Mouse (Mus musculus) left cerebral cortex, adult 2 months (tissue): Measurements from ENCODE around the gene Ticam1. TPM values are rescaled to one million over a fixed set of nuclear protein-coding genes. Genes with fewer than 3 reads are reported as not detected.

Experiments
- DNase-seq, 2 experiments: peaks; one replicate each; pipeline ENCODE4 v3.0.0; 2021 to 2022; ENCODE audit warnings: low spot score in 2 of 2, mixed read lengths in 1 of 2; ENCODE audit errors: extremely low spot score in 1 of 2
- H3K27ac ChIP-seq: fragments of 200-600 bp; 2 replicates; pipeline ENCODE4 v1.8.1; 2022
- H3K4me3 ChIP-seq: fragments of 200-600 bp; 2 replicates; pipeline ENCODE4 v1.8.1; 2022
- CTCF ChIP-seq: fragments of 200-600 bp; IDR thresholded peaks from 2 replicates; pipeline ENCODE4 v1.8.1; 2022; ENCODE audit warnings: antibody characterized with exemption, mild to moderate bottlenecking, moderate library complexity
- intact Hi-C: fragments of 180-260 bp; cut with DNase I; formaldehyde crosslinking; loops from one replicate; pipeline ENCODE4 v1.15.1; 2025
- total RNA-seq, 2 experiments: library from RNA; stranded (reverse); gene quantifications; 2 replicates each; pipeline ENCODE4 v1.2.3; 2021

Gene Ticam1
- total RNA-seq, 2 experiments from 2014 or later = 6.9 to 7.2 TPM

- Histone ChIP-seq H3K4me3 (peak overlapping the region; percentile 90), H3K27ac (peak overlapping the region; percentile 95)
- no peak for TF ChIP-seq CTCF
- DNase-seq = no peak
- intact Hi-C loops = no loop called here
Measured at GRCm38 (mm10) chr17:56257181-56257894, 19.2 kb downstream of the Ticam1 start.

GRCm38 (mm10) chr17:56256239-56256881 is 20.2 kb downstream of the Ticam1 start, which contains the start of gene Fem1a:
Gene Fem1a, plus strand, starts transcription at chr17:56256810.
- DNase-seq = peak; percentile 90 to 93
- Histone ChIP-seq H3K27ac (peak within 1 kb of the TSS; percentile 98), H3K4me3 (peak within 1 kb of the TSS; percentile 90)
- no peak for TF ChIP-seq CTCF
- intact Hi-C loops = loop anchor here (1.0 kb wide), 1 partner anchor 38 kb away; the partner anchor contains the start of gene Dpp9

- DNase-seq = peak; percentile 98 to 99
- peak overlapping the region; percentile 98 for H3K27ac ChIP-seq
- peak overlapping the region; percentile 90 for H3K4me3 ChIP-seq
- TF ChIP-seq CTCF = peak; percentile 82
- intact Hi-C loops = loop anchor here (1.0 kb wide), 2 partner anchors 38 to 124 kb away; partner anchors contain the start of gene Dpp9
Measured at GRCm38 (mm10) chr17:56255863-56256238, 20.7 kb downstream of the Ticam1 start.

GRCm38 (mm10) chr17:56255429-56255828 is 21.2 kb downstream of the Ticam1 start:
- 0 out of 2 replicates have a peak overlapping the region, but pooled peaks have one; percentile 13 for H3K4me3 ChIP-seq
- no peak for TF ChIP-seq CTCF
- H3K27ac ChIP-seq = peak overlapping the region; percentile 85
- intact Hi-C loops = loop anchor here (1.0 kb wide), 1 partner anchor 123 kb away; no protein-coding TSS in a partner anchor
- DNase-seq = peak; percentile 53 to 69

GRCm38 (mm10) chr17:56254695-56255094 is 21.9 kb downstream of the Ticam1 start:
- peak overlapping the region; percentile 85; the same call in 1 of the 2 replicates for H3K27ac ChIP-seq
- no peak overlapping the region for H3K4me3 ChIP-seq
- DNase-seq = no peak
- intact Hi-C loops = loop anchor here (1.0 to 5.0 kb wide), 2 partner anchors 72 to 122 kb away; partner anchors contain the start of gene Mydgf
- TF ChIP-seq CTCF = no peak

- DNase-seq = peak; percentile 64
- intact Hi-C loops = loop anchor here (1.0 to 5.0 kb wide), 2 partner anchors 33 to 69 kb away; partner anchors contain the start of genes Dpp9 and Mydgf
- H3K27ac ChIP-seq = peak overlapping the region; percentile 87
- H3K4me3 ChIP-seq = peak overlapping the region; percentile 7; the same call in 1 of the 2 replicates
- peak; percentile 70 for TF ChIP-seq CTCF
Measured at GRCm38 (mm10) chr17:56251136-56251829, 25.3 kb downstream of the Ticam1 start.

GRCm38 (mm10) chr17:56245608-56246007 is 31.0 kb downstream of the Ticam1 start:
- Histone ChIP-seq H3K4me3 (no peak overlapping the region), H3K27ac (no peak overlapping the region)
- intact Hi-C loops = no loop called here
- DNase-seq = no peak
- TF ChIP-seq CTCF = no peak

GRCm38 (mm10) chr17:56241541-56242401 is 34.8 kb downstream of the Ticam1 start:
- DNase-seq = peak; percentile 77 to 78
- no peak; the same call in 1 of the 2 replicates for TF ChIP-seq CTCF
- H3K4me3 ChIP-seq = peak overlapping the region; percentile 79
- peak overlapping the region; percentile 92 for H3K27ac ChIP-seq
- intact Hi-C loops = no loop called here

GRCm38 (mm10) chr17:56233818-56234469 is 42.6 kb downstream of the Ticam1 start:
- intact Hi-C loops = no loop called here
- DNase-seq = peak; percentile 78 to 80
- peak overlapping the region; percentile 81 for H3K27ac ChIP-seq
- no peak overlapping the region; the same call in 1 of the 2 replicates for H3K4me3 ChIP-seq
- TF ChIP-seq CTCF = no peak

- Histone ChIP-seq H3K4me3 (no peak overlapping the region), H3K27ac (peak overlapping the region; percentile 81)
- intact Hi-C loops = no loop called here
- DNase-seq = no peak
- no peak for TF ChIP-seq CTCF
Measured at GRCm38 (mm10) chr17:56233389-56233788, 43.2 kb downstream of the Ticam1 start.
